Mouse (Mus musculus) cerebellum, adult 11-12 months (tissue): ENCODE data around the gene Tnpo1.

Experiments
- DNase-seq: peaks from one replicate; pipeline ENCODE4 v3.0.0; 2022

The Tnpo1 gene

GRCm38 (mm10) chr13:98926213-98926957, at the start of gene Tnpo1:
Gene Tnpo1, minus strand, starts transcription at chr13:98926384.
- peak; percentile 90 for DNase-seq

GRCm38 (mm10) chr13:98972090-98972489, 45.9 kb upstream of the Tnpo1 start:
- DNase-seq, result no peak

DNA sequence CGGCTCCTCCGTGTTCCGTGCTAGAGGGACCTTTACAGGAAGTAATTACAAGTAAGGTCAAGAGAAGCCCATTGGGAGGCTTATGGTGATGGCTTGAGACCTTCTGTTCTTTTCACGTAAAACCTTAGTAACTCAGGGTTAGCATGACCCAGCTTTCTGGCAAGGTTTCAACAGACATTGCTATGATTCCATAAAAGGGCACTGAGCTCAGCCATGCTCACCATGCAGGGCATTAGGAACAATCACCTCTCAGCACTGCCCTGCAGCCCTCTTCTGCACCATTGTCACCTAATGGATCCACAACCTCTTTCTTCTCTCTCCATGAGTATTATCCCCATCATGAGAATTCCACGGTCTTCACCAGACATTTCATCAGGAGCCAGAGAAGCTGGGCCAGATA, 45.5 kb upstream of the Tnpo1 start:
- DNase-seq, result no peak

DNA sequence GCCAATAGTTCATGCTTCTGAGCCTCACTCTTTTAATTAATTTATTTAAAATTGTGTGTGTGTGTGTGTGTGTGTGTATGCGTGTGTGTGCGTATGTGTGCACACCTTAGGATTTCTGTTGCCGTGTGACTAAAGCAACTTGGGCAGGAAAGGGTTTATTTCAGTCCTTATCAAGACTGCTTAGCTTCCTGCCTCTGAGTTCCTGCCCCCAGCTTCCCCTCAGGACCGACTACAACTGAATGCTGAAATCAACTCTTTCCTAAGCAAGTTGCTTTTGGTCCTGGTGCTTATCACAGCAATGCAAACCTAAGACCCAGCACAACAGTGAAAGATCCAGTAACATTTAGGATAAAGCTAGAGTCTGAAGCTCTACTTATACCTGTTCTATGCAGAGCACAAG, 42.3 kb upstream of the Tnpo1 start:
- no peak for DNase-seq

GRCm38 (mm10) chr13:98967942-98968341, 41.8 kb upstream of the Tnpo1 start:
- DNase-seq, result no peak

DNA sequence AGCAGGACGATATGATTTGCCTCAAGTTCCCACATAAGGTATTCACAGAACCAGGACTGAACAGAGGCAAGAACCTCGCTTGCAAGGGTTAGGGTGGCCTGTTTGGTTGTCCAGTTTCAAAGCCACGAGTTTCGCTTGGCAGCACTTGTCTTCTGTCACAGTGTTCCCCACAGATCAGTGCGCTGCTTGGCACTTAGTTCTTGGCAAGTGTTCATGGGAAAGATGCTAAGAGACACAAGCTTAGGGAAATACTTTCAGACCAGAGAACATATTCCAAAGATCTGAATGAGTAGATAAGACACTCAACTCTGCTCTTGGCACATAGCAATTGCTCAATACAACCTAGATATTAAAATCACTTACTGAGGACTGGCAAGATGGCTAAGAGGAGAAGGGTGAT, 40.4 kb upstream of the Tnpo1 start:
- DNase-seq, result no peak

DNA sequence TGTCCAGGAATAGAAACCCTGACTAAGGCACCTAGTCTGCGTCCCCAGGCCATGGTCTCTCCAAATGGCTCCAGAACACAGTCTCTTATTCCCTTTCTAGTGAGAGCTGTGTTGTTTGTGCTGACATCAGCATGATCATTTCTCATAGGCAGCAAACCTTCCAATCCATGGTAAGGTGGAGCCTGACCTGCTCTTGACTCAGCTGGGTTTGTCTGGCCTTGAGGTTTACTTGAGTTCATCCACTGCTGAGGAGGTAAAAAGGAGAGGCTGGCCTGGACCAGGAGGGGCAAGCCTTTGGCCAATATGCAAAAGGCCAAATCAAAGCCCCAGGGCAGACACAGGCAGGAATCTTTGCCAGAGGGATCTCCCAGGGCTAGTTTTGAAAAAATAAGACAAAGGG, 37.4 kb upstream of the Tnpo1 start:
- no peak for DNase-seq

DNA sequence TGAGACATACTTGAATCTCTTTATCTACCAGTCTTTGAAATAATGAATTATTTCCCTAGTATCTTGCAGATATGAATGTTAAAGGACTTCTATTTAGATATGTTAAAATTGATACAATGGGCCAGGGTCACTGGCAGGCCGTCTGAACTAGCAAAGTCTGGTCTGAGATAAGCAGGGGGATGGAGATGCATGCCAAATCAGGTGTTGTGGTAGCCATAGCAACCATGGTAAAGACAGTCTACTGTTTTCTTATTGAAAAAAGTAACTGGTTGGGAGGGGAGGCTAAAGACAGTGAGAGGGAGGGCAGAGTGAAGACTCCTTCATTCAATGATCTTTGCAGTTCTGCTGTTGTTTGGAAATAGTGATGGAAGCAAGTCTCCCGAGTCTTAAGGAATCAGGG, 32.0 kb upstream of the Tnpo1 start:
- no peak for DNase-seq

- DNase-seq, result no peak
These were observed 30.0 kb upstream of the Tnpo1 start for GRCm38 (mm10) chr13:98956209-98956608.

DNA sequence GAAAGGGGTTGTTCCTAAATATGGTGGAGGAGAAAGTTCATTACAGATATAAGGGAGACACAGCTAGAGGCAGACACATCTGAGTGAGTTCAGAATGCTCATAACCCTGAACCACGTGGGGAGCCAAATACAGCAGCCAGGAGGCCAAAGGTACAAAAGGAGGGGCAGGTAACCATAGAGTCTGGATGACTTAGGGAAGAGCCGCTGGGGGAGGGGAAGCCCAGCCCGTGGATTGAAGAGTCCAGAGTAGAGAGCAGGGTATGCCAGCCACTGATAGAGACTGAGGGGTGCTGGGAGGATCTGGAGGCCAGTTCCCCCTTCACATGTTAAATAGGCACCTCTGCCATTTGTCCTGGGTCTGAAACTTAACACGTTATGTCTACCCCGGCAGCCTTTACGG, 29.5 kb upstream of the Tnpo1 start:
- DNase-seq, result no peak

DNA sequence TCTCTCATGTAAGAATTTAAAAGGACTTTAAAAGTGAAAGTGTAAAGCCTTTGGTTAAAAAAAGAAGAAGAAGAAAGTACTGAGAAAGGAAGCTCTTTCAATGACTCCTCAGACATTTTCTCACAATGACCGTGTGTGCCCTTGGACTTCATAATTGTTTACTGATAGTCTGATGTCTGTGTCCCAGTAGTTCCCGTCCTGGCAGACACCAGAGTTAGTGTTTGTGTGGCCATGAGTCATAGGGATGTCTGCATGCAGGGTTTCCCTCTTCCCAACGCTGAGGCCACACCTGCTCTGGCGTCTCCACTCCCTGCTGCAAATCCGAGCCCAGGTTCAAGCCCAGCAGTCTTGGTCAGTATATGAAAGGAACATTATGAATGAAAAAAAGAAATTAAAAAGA, 29.0 kb upstream of the Tnpo1 start:
- DNase-seq, result no peak

DNA sequence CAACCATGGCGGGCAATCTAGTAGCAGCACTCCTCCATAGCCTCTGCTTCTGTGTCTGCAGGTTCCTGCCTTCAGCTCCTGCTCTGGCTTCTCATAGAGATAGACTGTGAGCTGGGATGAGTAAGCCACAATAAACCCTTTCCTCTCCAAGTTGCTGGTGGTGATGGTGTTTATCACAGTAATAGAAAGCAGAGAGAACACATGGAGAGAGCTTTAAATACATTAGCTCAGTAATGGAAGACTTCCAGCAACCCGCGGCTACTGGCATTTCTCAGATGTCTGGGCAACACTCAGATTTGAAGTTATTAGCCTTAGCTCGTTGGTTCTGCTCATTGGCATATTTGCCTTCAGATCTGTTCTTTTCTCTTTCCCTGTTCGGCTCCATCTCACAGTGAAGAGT, 27.6 kb upstream of the Tnpo1 start:
- DNase-seq, result peak; percentile 8

DNA sequence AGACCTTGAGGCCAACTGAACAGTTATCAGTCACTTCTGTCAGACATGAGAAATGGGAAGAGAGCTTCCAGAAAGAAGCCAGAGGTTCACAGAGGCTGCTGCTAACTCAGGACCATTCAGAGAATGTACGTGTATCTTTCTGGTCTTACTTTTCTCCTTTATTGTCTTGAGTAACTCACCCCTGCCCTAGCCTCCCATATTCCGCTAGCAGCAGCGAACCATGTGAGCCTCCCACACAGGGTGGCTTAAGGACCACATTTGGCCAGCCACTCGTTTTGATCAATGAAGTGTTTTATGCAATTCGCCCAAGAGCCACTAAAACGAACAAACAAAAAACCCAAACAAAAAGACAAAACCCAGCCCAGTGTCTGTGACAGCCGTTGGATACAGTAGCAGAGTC, 25.8 kb upstream of the Tnpo1 start:
- DNase-seq, result no peak

GRCm38 (mm10) chr13:98948146-98948545, 22.0 kb upstream of the Tnpo1 start:
- no peak for DNase-seq

DNA sequence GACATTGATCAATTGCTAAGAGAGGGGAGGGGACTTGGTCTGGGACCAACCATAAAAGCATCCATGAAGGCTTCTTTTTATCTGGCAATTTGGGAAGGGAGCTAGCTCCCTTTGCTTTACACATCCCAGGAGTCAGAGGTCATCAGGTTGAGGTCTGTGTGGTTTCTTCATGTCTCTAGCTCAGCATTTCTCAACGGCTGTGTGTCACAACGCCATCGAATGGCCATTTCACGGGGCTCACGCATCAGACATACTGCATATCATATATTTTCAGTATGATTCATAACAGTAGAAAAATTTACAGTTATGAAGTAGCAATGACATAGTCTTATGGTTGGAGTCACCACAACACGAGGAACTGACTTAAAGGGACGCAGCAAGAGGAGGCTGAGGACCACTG, 20.2 kb upstream of the Tnpo1 start:
- DNase-seq, result no peak

DNA sequence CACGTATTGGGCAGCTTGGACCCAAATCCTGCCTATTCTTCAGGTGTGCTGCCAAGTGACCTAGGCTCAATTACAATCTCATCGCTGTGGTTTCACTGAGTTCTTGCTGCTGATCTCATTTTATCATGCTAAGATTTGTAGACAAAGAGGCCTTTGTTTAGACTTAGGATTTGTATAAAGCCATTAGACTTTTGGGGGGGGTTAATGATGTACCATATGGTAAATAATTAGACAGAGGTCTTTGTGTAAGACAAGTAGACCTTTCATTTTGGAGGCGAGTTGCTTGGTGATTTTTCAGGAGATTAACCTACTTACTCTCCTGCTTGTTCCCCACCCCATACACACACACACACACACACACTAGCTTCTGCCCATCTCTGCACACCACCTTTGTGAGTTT, 19.7 kb upstream of the Tnpo1 start:
- DNase-seq, result no peak

DNA sequence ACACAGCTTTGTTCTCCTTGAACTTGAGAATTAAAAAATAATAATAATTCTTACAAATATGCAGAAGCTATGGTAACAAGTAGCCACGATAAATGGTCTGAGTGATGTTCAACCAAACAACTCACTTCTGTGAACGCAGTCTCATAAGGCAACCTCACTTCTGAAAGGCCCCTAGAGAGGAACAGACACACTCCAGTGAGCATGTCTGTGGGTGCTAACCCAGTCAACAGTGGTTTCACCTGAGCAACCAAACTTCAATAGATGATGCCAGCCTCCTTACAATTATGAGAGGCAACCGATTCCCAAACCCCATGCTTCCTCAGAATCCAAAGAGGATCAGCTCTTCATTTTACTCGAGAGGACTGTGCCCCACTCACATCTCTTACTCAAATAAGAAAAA, 19.2 kb upstream of the Tnpo1 start:
- DNase-seq, result no peak

DNA sequence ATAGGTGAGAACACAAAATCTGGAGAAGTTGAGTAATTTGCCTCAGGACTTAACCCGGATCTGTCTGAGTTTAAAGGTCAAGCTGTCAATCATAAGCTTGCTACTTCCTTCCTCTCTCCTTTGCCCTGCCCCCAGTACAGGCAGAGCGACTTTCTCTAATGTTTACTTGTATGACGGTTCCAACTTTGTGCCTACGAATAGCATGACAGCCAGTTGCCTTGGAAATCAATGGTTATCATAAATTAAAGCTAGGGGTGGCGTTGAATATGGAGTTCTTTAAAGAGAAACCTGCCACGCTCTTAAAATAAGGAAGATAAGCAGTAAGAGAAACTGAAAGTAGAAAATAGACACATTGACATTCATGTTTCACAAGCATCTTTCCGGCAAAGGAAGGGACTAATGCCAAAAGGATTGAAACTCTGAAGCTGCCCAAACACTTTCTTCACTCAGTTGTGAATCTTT, 18.5 kb upstream of the Tnpo1 start:
- no peak for DNase-seq

GRCm38 (mm10) chr13:98942360-98942759, 16.2 kb upstream of the Tnpo1 start:
- no peak for DNase-seq

DNA sequence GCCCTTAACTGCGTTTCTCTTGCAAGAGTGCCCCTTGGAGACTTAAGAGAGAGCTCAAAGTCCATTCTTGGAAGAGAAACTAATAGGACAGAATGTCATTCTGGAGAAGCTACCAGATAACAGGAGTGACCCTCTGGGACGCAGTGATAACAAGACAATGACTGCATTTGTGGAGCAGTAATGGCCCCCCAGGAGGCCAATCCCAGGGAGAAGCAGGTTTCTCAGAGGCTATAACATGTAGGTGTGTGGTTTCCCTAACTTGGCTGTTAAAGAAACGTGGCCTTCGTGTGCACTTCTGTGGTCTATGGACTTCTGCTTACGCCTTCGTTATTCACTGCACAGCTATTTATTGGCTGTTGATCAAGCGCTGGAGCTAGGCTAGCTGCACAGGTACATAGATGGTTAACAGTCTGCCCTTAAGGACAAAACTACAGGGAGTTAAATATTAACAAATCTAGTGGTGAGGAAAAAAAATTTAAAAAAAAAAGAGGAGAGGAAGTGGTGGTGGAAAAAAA, 15.7 kb upstream of the Tnpo1 start:
- no peak for DNase-seq

- DNase-seq, result no peak
These were observed 10.9 kb upstream of the Tnpo1 start for GRCm38 (mm10) chr13:98937108-98937507.

DNA sequence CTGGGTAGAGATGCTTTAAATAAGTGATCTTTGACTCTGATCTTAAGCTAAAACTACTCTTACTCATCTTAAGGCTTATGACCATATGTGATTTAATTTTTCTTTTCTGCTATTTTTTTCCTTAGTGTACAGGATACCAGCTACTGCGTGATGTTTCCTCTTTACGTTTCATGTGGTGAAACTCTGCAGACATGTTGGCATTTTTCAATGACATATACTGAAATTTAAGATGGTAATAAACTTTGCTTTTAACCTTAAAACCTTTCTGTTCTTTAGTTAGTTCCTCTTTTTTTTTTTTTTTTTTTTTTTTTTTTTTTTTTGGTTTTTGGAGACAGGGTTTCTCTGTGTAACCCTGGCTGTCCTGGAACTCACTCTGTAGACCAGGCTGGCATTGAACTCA, 2.7 kb upstream of the Tnpo1 start:
- DNase-seq, result no peak

DNA sequence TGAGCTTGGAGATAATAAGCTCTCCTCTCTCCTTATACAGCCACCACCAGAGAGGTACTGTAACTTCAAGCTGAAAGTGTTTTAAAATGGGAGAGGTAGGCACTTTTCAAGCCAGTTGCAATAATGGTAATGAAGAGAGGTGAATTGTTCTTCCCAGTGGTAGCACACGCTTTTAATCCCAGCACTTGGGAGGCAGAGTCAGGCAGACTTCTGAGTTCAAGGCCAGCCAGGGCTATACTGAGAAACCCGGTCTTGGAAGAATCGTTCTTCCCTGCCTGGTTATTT, 716 bp upstream of the Tnpo1 start:
- no peak for DNase-seq

- no peak for DNase-seq
These were observed 535 bp downstream of the Tnpo1 start for GRCm38 (mm10) chr13:98925486-98926212.
